Mouse (Mus musculus) hindbrain, embryonic 14.5 days (tissue): ENCODE data around the gene Sema4d. TPM values are rescaled to one million over a fixed set of nuclear protein-coding genes. Genes with fewer than 3 reads are reported as not detected.

ENCODE experiments used
- ATAC-seq: fragments of 200-750 bp; cut with Nextera tagmentation; 2 replicates; pipeline ENCODE4 v1.8.0; 2017; ENCODE audit warnings: moderate number of reproducible peaks, mild to moderate bottlenecking, moderate TSS enrichment, moderate library complexity; ENCODE audit not compliant: low FRiP score
- DNase-seq: peaks from one replicate; pipeline ENCODE4 v3.0.0-alpha.2; 2015; ENCODE audit warnings: low spot score
- H3K27ac ChIP-seq: fragments of 300-500 bp; sonication (generic); 2 replicates; pipeline ENCODE4 v1.5.1; 2014; ENCODE audit warnings: mild to moderate bottlenecking, moderate library complexity
- H3K27me3 ChIP-seq: fragments of 300-500 bp; sonication (generic); 2 replicates; pipeline ENCODE4 v1.6.1; 2014; ENCODE audit warnings: mild to moderate bottlenecking, low read length, mixed read lengths; ENCODE audit not compliant: control insufficient read depth, insufficient read depth
- H3K36me3 ChIP-seq: fragments of 300-500 bp; sonication (generic); replicated peaks from 2 replicates; pipeline ENCODE4 v1.6.1; 2014; ENCODE audit not compliant: control insufficient read depth, insufficient read depth
- H3K4me1 ChIP-seq: fragments of 300-500 bp; sonication (generic); replicated peaks from 2 replicates; pipeline ENCODE4 v1.6.1; 2014; ENCODE audit warnings: antibody characterized with exemption, low read length, mixed read lengths; ENCODE audit not compliant: control insufficient read depth, insufficient read depth
- H3K4me2 ChIP-seq: fragments of 300-500 bp; sonication (generic); replicated peaks from 2 replicates; pipeline ENCODE4 v1.6.1; 2014; ENCODE audit warnings: mild to moderate bottlenecking, moderate library complexity
- H3K4me3 ChIP-seq: fragments of 300-500 bp; sonication (generic); replicated peaks from 2 replicates; pipeline ENCODE4 v1.5.1; 2014; ENCODE audit warnings: mild to moderate bottlenecking, low read length
- H3K9ac ChIP-seq: fragments of 300-500 bp; sonication (generic); 2 replicates; pipeline ENCODE4 v1.6.1; 2014
- H3K9me3 ChIP-seq: fragments of 300-500 bp; sonication (generic); 2 replicates; pipeline ENCODE4 v1.6.1; 2016; ENCODE audit warnings: low read length; ENCODE audit not compliant: control insufficient read depth
- WGBS: fragments of 180-500 bp; shearing (Covaris S2); extraction: QIAGEN DNeasy Blood & Tissue Kit; methylation state at CpG from one replicate; pipeline ENCODE4 v1.1.7; 2014; 5-methylcytosine and 5-hydroxymethylcytosine counted together
- polyA plus RNA-seq: library from polyadenylated mRNA; unstranded; fragments of >200 nt; fragmentation: Nextera tagmentation; extraction: Ambion mirVana; gene quantifications from 2 replicates; pipeline ENCODE4 v1.2.1, GENCODE M21; 2014

Gene Sema4d
- polyA plus RNA-seq, 1 experiment from 2014 or later = 16.2 TPM

DNA sequence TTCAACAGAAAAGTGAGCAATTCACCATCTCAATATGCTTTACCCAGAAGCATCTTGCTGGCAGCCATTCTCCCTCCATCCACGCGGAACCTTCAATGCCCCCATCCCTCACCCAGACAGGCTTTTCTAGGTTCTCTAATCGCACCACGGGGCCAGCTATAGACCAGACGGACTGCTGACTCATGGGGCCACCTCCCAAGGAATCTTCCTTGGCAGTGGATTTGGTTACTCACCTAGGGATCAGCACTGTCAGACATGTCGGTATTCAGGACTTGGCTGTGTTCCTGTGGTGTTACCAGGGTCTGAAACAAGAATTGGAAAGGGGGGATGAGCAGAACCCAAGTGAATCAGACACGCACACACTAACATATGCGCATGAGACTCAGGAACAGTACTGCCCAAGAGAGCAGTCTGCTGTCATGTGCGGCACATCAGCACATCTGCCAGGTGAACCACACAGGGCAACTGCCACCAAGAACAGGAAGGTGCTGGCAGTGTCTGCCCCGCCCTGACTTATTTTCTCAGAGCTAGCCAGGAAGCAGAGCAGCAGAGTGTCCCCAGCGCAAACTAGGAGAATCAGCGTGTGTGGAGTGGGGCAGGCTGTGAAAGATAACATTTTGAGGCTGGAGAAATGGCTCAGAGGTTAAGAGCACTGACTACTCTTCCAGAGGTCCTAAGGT is 30.4 kb downstream of the Sema4d start:
- ATAC-seq = no peak
- Histone ChIP-seq H3K9ac (no peak overlapping the region), H3K27ac (no peak overlapping the region), H3K4me3 (no peak overlapping the region), H3K9me3 (no peaks in the 10 kb centered on the region), H3K4me2 (no peak overlapping the region), H3K27me3 (no peaks in the 10 kb centered on the region), H3K36me3 (no peaks in the 10 kb centered on the region), H3K4me1 (peaks cover 12% of the 10 kb centered on the region; the same call in 1 of the 2 replicates)
- 76% methylated on average over 12 of the region's 12 CpGs for WGBS
- no peak for DNase-seq

- Histone ChIP-seq H3K4me1 (peaks cover 17% of the 10 kb centered on the region; the same call in 1 of the 2 replicates), H3K4me3 (no peak overlapping the region), H3K9ac (no peak overlapping the region), H3K27me3 (no peaks in the 10 kb centered on the region), H3K4me2 (no peak overlapping the region), H3K27ac (peak overlapping the region; percentile 76), H3K9me3 (no peaks in the 10 kb centered on the region), H3K36me3 (no peaks in the 10 kb centered on the region)
- DNase-seq (peak; percentile 55), ATAC-seq (peak; percentile 60; the same call in 1 of the 2 replicates)
- WGBS = 21% methylated on average over 10 of the region's 10 CpGs
Measured at GRCm38 (mm10) chr13:51761186-51761813, 32.2 kb downstream of the Sema4d start.

DNA sequence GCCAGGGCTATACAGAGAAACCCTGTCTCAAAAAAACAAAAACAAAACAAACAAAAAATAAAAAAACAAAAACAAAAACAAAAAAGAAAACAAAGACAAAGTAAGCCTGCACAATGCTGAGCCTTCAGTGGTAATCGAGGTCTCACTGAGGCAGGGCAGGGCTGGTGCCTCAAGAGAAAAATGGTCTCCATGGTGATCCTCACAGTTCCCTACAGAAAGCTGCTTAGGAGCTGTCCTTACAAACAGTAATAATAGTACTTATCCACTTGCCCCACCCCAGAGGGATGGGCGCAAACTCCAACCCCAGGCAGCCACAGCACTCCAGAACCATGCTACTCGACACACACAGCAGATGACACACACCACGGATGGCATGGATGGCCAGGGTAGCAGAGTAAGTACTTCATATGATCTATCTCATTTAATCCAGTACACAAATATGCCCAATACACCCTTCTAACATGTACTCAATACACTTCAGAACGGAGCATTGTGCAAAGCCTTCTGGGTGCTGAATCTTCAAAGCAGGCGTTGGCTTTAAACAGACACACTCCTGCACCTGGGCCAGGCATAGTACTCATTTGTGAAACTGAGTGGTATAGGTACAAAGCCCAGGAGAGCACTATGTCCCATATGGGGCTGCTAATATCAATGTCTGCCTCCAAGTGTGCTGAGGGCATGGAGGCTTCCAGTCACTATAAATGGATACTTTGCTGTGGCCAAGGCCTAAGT is 34.1 kb downstream of the Sema4d start:
- no peaks in the 10 kb centered on the region for H3K27me3 ChIP-seq
- peaks cover 17% of the 10 kb centered on the region; the same call in 1 of the 2 replicates for H3K4me1 ChIP-seq
- ATAC-seq (no peak), DNase-seq (no peak)
- no peak overlapping the region for H3K9ac ChIP-seq
- H3K27ac ChIP-seq = no peak overlapping the region
- WGBS = 87% methylated on average over 6 of the region's 6 CpGs
- H3K4me2 ChIP-seq = no peak overlapping the region
- H3K4me3 ChIP-seq = no peak overlapping the region
- no peaks in the 10 kb centered on the region for H3K36me3 ChIP-seq
- no peaks in the 10 kb centered on the region for H3K9me3 ChIP-seq

GRCm38 (mm10) chr13:51758428-51758827 is 35.1 kb downstream of the Sema4d start:
- H3K27me3 ChIP-seq = no peaks in the 10 kb centered on the region
- ATAC-seq (peak; percentile 6; the same call in 1 of the 2 replicates), DNase-seq (no peak)
- H3K9me3 ChIP-seq = no peaks in the 10 kb centered on the region
- no peak overlapping the region for H3K27ac ChIP-seq
- no peaks in the 10 kb centered on the region for H3K36me3 ChIP-seq
- WGBS = 60% methylated on average over 9 of the region's 9 CpGs
- no peak overlapping the region for H3K4me3 ChIP-seq
- H3K4me1 ChIP-seq = peaks cover 20% of the 10 kb centered on the region; the same call in 1 of the 2 replicates
- no peak overlapping the region for H3K9ac ChIP-seq
- H3K4me2 ChIP-seq = no peak overlapping the region

GRCm38 (mm10) chr13:51757099-51757498 is 36.4 kb downstream of the Sema4d start:
- H3K36me3 ChIP-seq = no peaks in the 10 kb centered on the region
- no peak overlapping the region for H3K27ac ChIP-seq
- H3K4me2 ChIP-seq = no peak overlapping the region
- H3K4me1 ChIP-seq = peaks cover 33% of the 10 kb centered on the region
- DNase-seq = no peak
- H3K9ac ChIP-seq = no peak overlapping the region
- H3K9me3 ChIP-seq = no peaks in the 10 kb centered on the region
- H3K4me3 ChIP-seq = no peak overlapping the region
- H3K27me3 ChIP-seq = no peaks in the 10 kb centered on the region
- 87% methylated on average over 2 of the region's 2 CpGs for WGBS
- ATAC-seq = no peak

GRCm38 (mm10) chr13:51756563-51756962 is 37.0 kb downstream of the Sema4d start:
- no peak overlapping the region for H3K4me2 ChIP-seq
- H3K36me3 ChIP-seq = no peaks in the 10 kb centered on the region
- H3K4me3 ChIP-seq = no peak overlapping the region
- no peak overlapping the region for H3K27ac ChIP-seq
- H3K9ac ChIP-seq = no peak overlapping the region
- no peaks in the 10 kb centered on the region for H3K9me3 ChIP-seq
- ATAC-seq (no peak), DNase-seq (no peak)
- peaks cover 29% of the 10 kb centered on the region for H3K4me1 ChIP-seq
- 76% methylated on average over 3 of the region's 3 CpGs for WGBS
- H3K27me3 ChIP-seq = no peaks in the 10 kb centered on the region

GRCm38 (mm10) chr13:51756019-51756418 is 37.5 kb downstream of the Sema4d start:
- H3K27ac ChIP-seq = no peak overlapping the region
- ATAC-seq (no peak), DNase-seq (no peak)
- no peaks in the 10 kb centered on the region for H3K27me3 ChIP-seq
- H3K36me3 ChIP-seq = no peaks in the 10 kb centered on the region
- no peak overlapping the region for H3K4me2 ChIP-seq
- H3K4me3 ChIP-seq = no peak overlapping the region
- no peaks in the 10 kb centered on the region for H3K9me3 ChIP-seq
- H3K9ac ChIP-seq = no peak overlapping the region
- peaks cover 24% of the 10 kb centered on the region for H3K4me1 ChIP-seq
- 67% methylated on average over 9 of the region's 9 CpGs for WGBS

DNA sequence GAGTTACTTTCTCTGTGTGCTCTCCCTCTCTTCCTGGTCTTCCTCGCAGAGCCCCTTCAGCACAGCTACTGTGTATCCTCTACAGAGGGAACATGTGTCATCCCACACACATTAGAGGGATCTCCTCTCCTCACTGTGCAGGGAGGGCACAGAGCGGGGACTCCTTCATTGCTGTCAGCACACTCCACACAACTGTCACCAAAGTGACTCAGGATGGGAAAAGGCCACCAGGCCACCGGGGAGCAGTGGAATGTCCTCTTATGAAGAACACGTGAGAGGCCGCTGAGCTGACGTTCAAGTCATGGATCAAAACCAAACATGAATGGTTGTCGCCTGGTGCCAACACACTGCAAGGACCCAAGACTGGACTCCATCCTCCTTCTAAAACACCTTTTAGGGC is 38.0 kb downstream of the Sema4d start:
- H3K4me3 ChIP-seq = no peak overlapping the region
- no peak overlapping the region for H3K4me2 ChIP-seq
- DNase-seq = no peak
- H3K27me3 ChIP-seq = no peaks in the 10 kb centered on the region
- no peak overlapping the region for H3K9ac ChIP-seq
- ATAC-seq = no peak
- no peaks in the 10 kb centered on the region for H3K9me3 ChIP-seq
- 87% methylated on average over 7 of the region's 7 CpGs for WGBS
- H3K36me3 ChIP-seq = no peaks in the 10 kb centered on the region
- no peak overlapping the region for H3K27ac ChIP-seq
- H3K4me1 ChIP-seq = peaks cover 21% of the 10 kb centered on the region

- WGBS = 82% methylated on average over 13 of the region's 13 CpGs
- no peak for DNase-seq
Measured at GRCm38 (mm10) chr13:51754559-51755126, 38.9 kb downstream of the Sema4d start.

More at GRCm38 (mm10) chr13:51754559-51755126, 38.9 kb downstream of the Sema4d start:
- Histone ChIP-seq H3K9me3 (no peaks in the 10 kb centered on the region), H3K4me1 (peaks cover 21% of the 10 kb centered on the region), H3K27me3 (no peaks in the 10 kb centered on the region), H3K4me3 (no peak overlapping the region), H3K9ac (no peak overlapping the region), H3K4me2 (no peak overlapping the region), H3K36me3 (no peaks in the 10 kb centered on the region), H3K27ac (no peak overlapping the region)
- no peak for ATAC-seq
